Mouse (Mus musculus) MEL (cell line): Measurements from ENCODE around the gene Mta3. TPM values are rescaled to one million over a fixed set of nuclear protein-coding genes. Genes with fewer than 3 reads are reported as not detected.

Source experiments
- DNase-seq: peaks from one replicate; pipeline ENCODE4 v3.0.0; 2011; ENCODE audit warnings: low read depth, low spot score
- H3K27ac ChIP-seq: 2 replicates; pipeline ENCODE4 v1.5.1; 2012; ENCODE audit warnings: low read depth, mild to moderate bottlenecking, control low read depth, low read length, moderate library complexity; ENCODE audit not compliant: control insufficient read depth
- H3K27me3 ChIP-seq, 2 experiments: fragments of 150-350 bp in 1 of 2; sonication (generic) in 1 of 2; 2 replicates each; pipeline ENCODE4 v1.6.1; 2012; ENCODE audit warnings: low read length in 2 of 2, mild to moderate bottlenecking in 2 of 2, improper control_type of control experiment in 1 of 2, moderate library complexity in 1 of 2; ENCODE audit not compliant: insufficient read depth in 2 of 2, control insufficient read depth in 1 of 2
- H3K36me3 ChIP-seq, 2 experiments: 2 replicates each; pipeline ENCODE4 v1.6.1; 2012 to 2014; ENCODE audit warnings: low read length in 2 of 2, improper control_type of control experiment in 1 of 2, inconsistent platforms in 1 of 2, mild to moderate bottlenecking in 1 of 2; ENCODE audit not compliant: insufficient read depth in 2 of 2, control insufficient read depth in 1 of 2
- H3K4me1 ChIP-seq, 2 experiments: fragments of 150-350 bp in 1 of 2; sonication (generic) in 1 of 2; 2 replicates each; pipeline ENCODE4 v1.6.1; 2012; ENCODE audit warnings: low read length in 2 of 2, improper control_type of control experiment in 1 of 2, mild to moderate bottlenecking in 1 of 2; ENCODE audit not compliant: insufficient read depth in 2 of 2, control insufficient read depth in 1 of 2
- H3K4me3 ChIP-seq, 2 experiments: fragments of 150-350 bp in 1 of 2; sonication (generic) in 1 of 2; 2 replicates each; pipeline ENCODE4 v1.5.1; 2012; ENCODE audit warnings: low read depth in 2 of 2, low read length in 2 of 2, mild to moderate bottlenecking in 2 of 2, moderate library complexity in 2 of 2, control low read depth in 1 of 2, improper control_type of control experiment in 1 of 2; ENCODE audit not compliant: control insufficient read depth in 1 of 2, insufficient read depth in 1 of 2
- H3K79me2 ChIP-seq: 2 replicates; pipeline ENCODE4 v1.6.1; 2012; ENCODE audit warnings: mild to moderate bottlenecking, low read length, moderate library complexity; ENCODE audit not compliant: control insufficient read depth, poor library complexity, insufficient read depth
- H3K9ac ChIP-seq: 2 replicates; pipeline ENCODE4 v1.6.1; 2012; ENCODE audit warnings: low read depth, mild to moderate bottlenecking, control low read depth, low read length, moderate library complexity; ENCODE audit not compliant: control insufficient read depth, poor library complexity, severe bottlenecking
- H3K9me3 ChIP-seq: fragments of 150-350 bp; sonication (generic); replicated peaks from 2 replicates; pipeline ENCODE4 v1.6.1; 2012; ENCODE audit warnings: mild to moderate bottlenecking, low read length, improper control_type of control experiment, moderate library complexity; ENCODE audit not compliant: insufficient read depth
- CHD2 ChIP-seq: IDR thresholded peaks from 2 replicates; pipeline ENCODE4 v1.6.1; 2011; ENCODE audit warnings: low read length, improper control_type of control experiment
- CTCF ChIP-seq, 3 experiments: IDR thresholded peaks in 2 of 3; conservative IDR thresholded peaks in 1 of 3; 2 replicates each; pipeline ENCODE4 v1.5.1; 2011 to 2012; ENCODE audit warnings: low read length in 3 of 3, low read depth in 2 of 3, mild to moderate bottlenecking in 2 of 3, improper control_type of control experiment in 1 of 3, inconsistent platforms in 1 of 3, mixed read lengths in 1 of 3, moderate library complexity in 1 of 3; ENCODE audit not compliant: control insufficient read depth in 1 of 3, insufficient read depth in 1 of 3, poor library complexity in 1 of 3, severe bottlenecking in 1 of 3
- E2F4 ChIP-seq: IDR thresholded peaks from 2 replicates; pipeline ENCODE4 v1.6.1; 2011; ENCODE audit warnings: low read depth, low read length, improper control_type of control experiment, borderline replicate concordance
- EP300 ChIP-seq, 2 experiments: IDR thresholded peaks; 2 replicates each; pipeline ENCODE4 v1.6.1; 2011; ENCODE audit warnings: improper control_type of control experiment in 2 of 2, low read length in 2 of 2, low read depth in 1 of 2, mild to moderate bottlenecking in 1 of 2
- ETS1 ChIP-seq: IDR thresholded peaks from 2 replicates; pipeline ENCODE4 v1.6.1; 2012; ENCODE audit warnings: low read depth, mild to moderate bottlenecking, inconsistent platforms, low read length, improper control_type of control experiment, moderate library complexity
- GATA1 ChIP-seq: IDR thresholded peaks from 2 replicates; pipeline ENCODE4 v1.6.1; 2011; ENCODE audit warnings: low read depth, low read length, improper control_type of control experiment
- HCFC1 ChIP-seq: IDR thresholded peaks from 2 replicates; pipeline ENCODE4 v1.6.1; 2012; ENCODE audit warnings: low read depth, mild to moderate bottlenecking, inconsistent platforms, low read length, improper control_type of control experiment, moderate library complexity
- JUND ChIP-seq: IDR thresholded peaks from 2 replicates; pipeline ENCODE4 v1.6.1; 2011; ENCODE audit warnings: low read depth, mild to moderate bottlenecking, improper control_type of control experiment, low read length
- MAX ChIP-seq: IDR thresholded peaks from 2 replicates; pipeline ENCODE4 v1.6.1; 2011; ENCODE audit warnings: low read length, improper control_type of control experiment
- MEF2A ChIP-seq: IDR thresholded peaks from 2 replicates; pipeline ENCODE4 v1.6.1; 2014; ENCODE audit warnings: low read depth, mild to moderate bottlenecking, inconsistent platforms, low read length, improper control_type of control experiment; ENCODE audit not compliant: poor library complexity, insufficient replicate concordance, severe bottlenecking; ENCODE audit errors: extremely low read depth
- MXI1 ChIP-seq: IDR thresholded peaks from 2 replicates; pipeline ENCODE4 v1.6.1; 2011; ENCODE audit warnings: mild to moderate bottlenecking, low read depth, low read length, improper control_type of control experiment
- MYB ChIP-seq: IDR thresholded peaks from 2 replicates; pipeline ENCODE4 v1.6.1; 2011; ENCODE audit warnings: mild to moderate bottlenecking, low read depth, low read length, improper control_type of control experiment
- MYC ChIP-seq: IDR thresholded peaks from 2 replicates; pipeline ENCODE4 v1.6.1; 2011; ENCODE audit warnings: low read depth, mild to moderate bottlenecking, low read length, improper control_type of control experiment, moderate library complexity
- NELFE ChIP-seq: IDR thresholded peaks from 2 replicates; pipeline ENCODE4 v1.6.1; 2011; ENCODE audit warnings: low read depth, low read length, improper control_type of control experiment
- POLR2AphosphoS5 ChIP-seq: IDR thresholded peaks from 2 replicates; pipeline ENCODE4 v1.6.1; 2012; ENCODE audit warnings: low read depth, borderline replicate concordance, mild to moderate bottlenecking, inconsistent platforms, low read length, moderate library complexity, mixed read lengths
- RCOR1 ChIP-seq: IDR thresholded peaks from 2 replicates; pipeline ENCODE4 v1.6.1; 2012; ENCODE audit warnings: low read depth, mild to moderate bottlenecking, inconsistent platforms, low read length, improper control_type of control experiment
- SMC3 ChIP-seq: IDR thresholded peaks from 2 replicates; pipeline ENCODE4 v1.6.1; 2011; ENCODE audit warnings: low read depth, low read length, improper control_type of control experiment
- TAL1 ChIP-seq: IDR thresholded peaks from 2 replicates; pipeline ENCODE4 v1.6.1; 2012; ENCODE audit warnings: mild to moderate bottlenecking, inconsistent platforms, low read length, moderate library complexity, mixed read lengths
- TCF12 ChIP-seq: IDR thresholded peaks from 2 replicates; pipeline ENCODE4 v1.6.1; 2014; ENCODE audit warnings: low read depth, mild to moderate bottlenecking, inconsistent platforms, low read length, improper control_type of control experiment, moderate library complexity
- USF1 ChIP-seq: IDR thresholded peaks from 2 replicates; pipeline ENCODE4 v1.6.1; 2014; ENCODE audit warnings: low read depth, mild to moderate bottlenecking, inconsistent platforms, low read length, improper control_type of control experiment, moderate library complexity
- USF2 ChIP-seq, 2 experiments: IDR thresholded peaks; 2 replicates each; pipeline ENCODE4 v1.6.1; 2011 to 2012; ENCODE audit warnings: improper control_type of control experiment in 2 of 2, low read length in 2 of 2, borderline replicate concordance in 1 of 2, inconsistent platforms in 1 of 2, low read depth in 1 of 2, mild to moderate bottlenecking in 1 of 2; ENCODE audit not compliant: insufficient read depth in 1 of 2
- ZC3H11A ChIP-seq: IDR thresholded peaks from 2 replicates; pipeline ENCODE4 v1.6.1; 2012; ENCODE audit warnings: low read depth, mild to moderate bottlenecking, inconsistent platforms, low read length, improper control_type of control experiment
- ZNF384 ChIP-seq: IDR thresholded peaks from 2 replicates; pipeline ENCODE4 v1.6.1; 2012; ENCODE audit warnings: low read depth, mild to moderate bottlenecking, inconsistent platforms, low read length, improper control_type of control experiment
- polyA plus RNA-seq, 2 experiments: library from polyadenylated mRNA; stranded (reverse) in 1 of 2; unstranded in 1 of 2; fragments of >175 nt in 1 of 2; fragments of >200 nt in 1 of 2; gene quantifications; 2 replicates each; pipeline versions ENCODE4 v1.2.1 to v1.2.4; 2012; ENCODE audit warnings: low replicate concordance in 2 of 2, low read depth in 1 of 2; ENCODE audit not compliant: insufficient read length in 2 of 2, insufficient read depth in 1 of 2, missing spikeins in 1 of 2
- total RNA-seq: library from RNA; depleted of rRNA; stranded (reverse); fragments of 300-350 nt; gene quantifications from 2 replicates; pipeline ENCODE4 v1.2.3, GENCODE M21; 2012

Mta3 gene
- total and polyA plus RNA-seq, 3 experiments = 28.8 to 58.2 TPM; not detected in 1

DNA sequence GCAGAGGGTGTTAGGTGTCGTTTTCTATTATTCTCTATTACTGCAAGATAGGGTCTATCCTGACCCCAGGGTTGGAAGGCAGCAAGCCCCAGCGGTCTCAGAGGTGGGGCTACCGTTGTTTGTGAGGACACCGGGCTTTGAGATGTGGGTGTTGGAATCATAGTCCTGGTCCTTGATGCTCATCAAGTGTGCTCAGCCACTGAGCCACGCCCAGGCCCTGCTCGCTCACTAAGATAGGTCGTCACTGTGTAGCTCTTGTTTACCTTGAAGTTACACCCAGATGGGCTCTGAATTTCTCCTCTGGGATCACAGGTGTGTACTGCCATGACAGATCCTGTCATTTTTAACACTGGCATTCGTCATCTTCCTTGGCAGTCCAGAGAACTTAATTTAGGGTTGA is 31.8 kb downstream of the Mta3 start:
- peaks cover 0 to under 1% of the 10 kb centered on the region in 2 experiments; a peak in 1 of 4 replicates for H3K4me1 ChIP-seq
- H3K36me3 ChIP-seq = peaks cover 0 to 1% of the 10 kb centered on the region in 2 experiments; a peak in 1 of 4 replicates
- no peak for TF ChIP-seq CHD2
- TF ChIP-seq USF2 (IDR thresholded peaks at IDR 0.05; ENCODE audit: borderline replicate concordance in 1 of 2, insufficient read depth in 1 of 2, low read depth in 1 of 2, low read length in 2 of 2) = no peak
- no peak for TF ChIP-seq TAL1
- no peak for TF ChIP-seq USF1
- no peak for TF ChIP-seq ZNF384
- TF ChIP-seq, all 39 proteins: peak for 0
- no peaks in the 10 kb centered on the region for H3K79me2 ChIP-seq
- H3K27ac ChIP-seq = no peak overlapping the region
- no peak overlapping the region for H3K9ac ChIP-seq
- no peak for DNase-seq
- H3K4me3 ChIP-seq = no peak overlapping the region
- H3K27me3 ChIP-seq = no peaks in the 10 kb centered on the region
- no peaks in the 10 kb centered on the region for H3K9me3 ChIP-seq

GRCm38 (mm10) chr17:83740135-83740676 is 34.2 kb downstream of the Mta3 start:
- Histone ChIP-seq H3K27ac (no peak overlapping the region), H3K79me2 (no peaks in the 10 kb centered on the region), H3K4me3 (no peak overlapping the region), H3K9ac (no peak overlapping the region), H3K9me3 (no peaks in the 10 kb centered on the region), H3K36me3 (peaks cover 0 to 1% of the 10 kb centered on the region in 2 experiments; a peak in 1 of 4 replicates), H3K4me1 (no peaks in the 10 kb centered on the region), H3K27me3 (no peaks in the 10 kb centered on the region)
- DNase-seq = no peak
- TF ChIP-seq MAX = no peak
- no peak for TF ChIP-seq NELFE
- no peak for TF ChIP-seq EP300 (IDR thresholded peaks at IDR 0.05; ENCODE audit: low read depth in 1 of 2, low read length in 2 of 2)
- no peak for TF ChIP-seq ZC3H11A
- no peak for TF ChIP-seq E2F4
- TF ChIP-seq ZNF384 = no peak
- no peak for TF ChIP-seq MYB
- no peak for TF ChIP-seq JUND
- TF ChIP-seq MXI1 = no peak

GRCm38 (mm10) chr17:83741243-83741642 is 35.3 kb downstream of the Mta3 start:
- H3K4me3 ChIP-seq = no peak overlapping the region
- peaks cover 0 to 1% of the 10 kb centered on the region in 2 experiments; a peak in 1 of 4 replicates for H3K36me3 ChIP-seq
- H3K4me1 ChIP-seq = no peaks in the 10 kb centered on the region
- no peak overlapping the region for H3K9ac ChIP-seq
- no peak overlapping the region for H3K27ac ChIP-seq
- H3K9me3 ChIP-seq = no peaks in the 10 kb centered on the region
- H3K27me3 ChIP-seq = no peaks in the 10 kb centered on the region
- TF ChIP-seq USF1 (no peak), TCF12 (no peak), JUND (no peak), MAX (no peak), E2F4 (no peak), RCOR1 (no peak), GATA1 (no peak), CTCF (IDR thresholded peaks at IDR 0.05 in 2 of 3, conservative IDR thresholded peaks at IDR 0.05 in 1 of 3; ENCODE audit: control insufficient read depth in 1 of 3, insufficient read depth in 1 of 3, low read depth in 2 of 3, low read length in 3 of 3, poor library complexity in 1 of 3, severe bottlenecking in 1 of 3) (no peak), MXI1 (no peak), HCFC1 (no peak), MEF2A (no peak), SMC3 (no peak), ETS1 (no peak), MYB (no peak), NELFE (no peak), MYC (no peak), POLR2AphosphoS5 (no peak)
- TF ChIP-seq, all 39 proteins: peak for 0
- H3K79me2 ChIP-seq = no peaks in the 10 kb centered on the region
- no peak for DNase-seq
